Mouse (Mus musculus) left cerebral cortex, postnatal 10 days (tissue): ENCODE measurements around the gene Samd14. TPM values are rescaled to one million over a fixed set of nuclear protein-coding genes. Genes with fewer than 3 reads are reported as not detected.

Source experiments
- DNase-seq, 2 experiments: peaks; one replicate each; pipeline ENCODE4 v3.0.0; 2021 to 2022; ENCODE audit warnings: low spot score in 2 of 2, mixed read lengths in 1 of 2; ENCODE audit errors: extremely low spot score in 1 of 2
- intact Hi-C: fragments of 180-260 bp; cut with DNase I; formaldehyde crosslinking; loops from one replicate; pipeline ENCODE4 v1.15.1; 2025
- total RNA-seq, 2 experiments: library from RNA; stranded (reverse); gene quantifications; 2 replicates each; pipeline ENCODE4 v1.2.3; 2021

The Samd14 gene
- total RNA-seq, 2 experiments from 2014 or later, result 98.6 to 99.6 TPM

DNA sequence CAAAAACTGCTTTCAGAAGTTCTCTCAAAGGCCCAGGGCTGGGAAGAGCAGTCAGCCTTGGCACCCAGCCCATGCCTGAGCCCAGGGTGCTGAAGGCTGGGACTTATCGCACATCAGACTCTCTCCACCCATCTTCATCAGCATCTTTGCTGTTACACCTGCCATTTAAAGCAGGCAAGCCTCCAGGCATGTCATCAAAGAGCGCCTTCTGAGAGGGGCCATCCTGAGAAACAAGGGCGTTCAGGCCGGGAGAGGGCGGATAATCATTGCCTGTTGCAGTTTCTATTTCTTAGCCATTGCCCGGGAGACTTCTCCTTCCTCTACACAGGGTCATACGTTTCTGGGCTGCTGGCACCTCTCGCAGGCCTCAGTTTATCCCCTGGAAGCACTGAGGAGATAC, 21.8 kb upstream of the Samd14 start:
- DNase-seq, result no peak

DNA sequence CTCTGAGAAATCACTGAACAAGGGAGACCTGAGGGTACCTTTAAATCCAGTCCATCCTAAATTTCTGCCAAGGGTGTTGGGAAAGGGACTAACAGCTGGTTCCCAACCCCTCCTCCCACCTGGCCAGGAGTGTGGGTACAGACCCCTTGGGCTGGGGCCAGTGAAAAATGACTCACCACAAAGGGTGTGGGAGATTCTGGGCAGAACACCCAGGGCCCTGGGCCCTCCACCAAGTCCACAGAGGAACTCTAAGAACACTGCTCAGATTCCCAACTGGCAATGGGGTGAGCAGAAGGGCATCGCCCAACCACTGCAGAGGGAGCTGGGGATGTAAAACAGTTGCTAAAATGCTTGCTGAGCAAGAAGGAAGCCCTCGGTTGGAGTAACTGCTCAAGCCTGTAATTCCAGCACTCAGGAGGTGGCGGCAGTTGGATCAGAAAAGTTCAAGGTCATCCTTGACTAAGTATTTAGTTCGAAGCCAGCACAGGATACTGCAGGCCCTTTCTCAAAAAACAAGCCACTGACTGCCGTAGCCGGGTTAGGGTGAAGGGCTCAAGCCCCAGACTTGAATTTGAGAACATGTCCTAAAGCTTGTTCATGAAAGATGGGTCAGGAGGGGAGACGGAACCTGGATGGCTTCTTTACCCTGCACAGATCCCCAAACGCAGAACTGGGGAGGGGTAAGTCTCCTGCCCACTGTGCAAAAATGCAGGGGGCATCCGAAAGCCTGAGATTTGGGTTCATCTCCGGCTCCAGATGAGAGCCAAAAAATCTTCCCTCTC, 20.7 kb upstream of the Samd14 start:
- no peak for DNase-seq
- intact Hi-C loops, result no loop called here

More for the DNA sequence above, 21.8 kb upstream of the Samd14 start:
- intact Hi-C loops, result no loop called here

DNA sequence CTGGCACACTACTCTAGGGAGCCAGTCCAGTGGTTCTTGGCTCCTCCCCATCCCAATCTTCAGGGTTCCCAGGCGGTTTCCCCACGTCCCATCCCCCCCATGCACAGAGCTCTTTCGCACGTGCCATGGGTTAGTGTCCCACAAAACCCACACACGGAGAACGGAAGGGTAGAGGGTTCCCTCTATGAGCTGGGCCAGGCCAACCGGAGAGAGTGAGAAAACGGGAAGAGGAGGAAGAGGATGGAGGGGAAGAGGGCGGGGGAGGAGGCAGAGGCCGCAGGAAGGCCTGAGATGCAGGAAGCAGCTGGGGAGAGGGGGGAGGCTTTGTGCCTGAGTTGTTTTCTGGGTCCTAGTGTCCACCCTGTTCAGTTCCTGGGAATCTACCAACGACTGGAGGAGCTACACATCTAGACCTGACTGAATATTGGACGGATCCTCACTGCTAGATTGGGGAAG, 20.1 kb upstream of the Samd14 start:
- DNase-seq, result peak; percentile 75 to 88
- intact Hi-C loops, result no loop called here

DNA sequence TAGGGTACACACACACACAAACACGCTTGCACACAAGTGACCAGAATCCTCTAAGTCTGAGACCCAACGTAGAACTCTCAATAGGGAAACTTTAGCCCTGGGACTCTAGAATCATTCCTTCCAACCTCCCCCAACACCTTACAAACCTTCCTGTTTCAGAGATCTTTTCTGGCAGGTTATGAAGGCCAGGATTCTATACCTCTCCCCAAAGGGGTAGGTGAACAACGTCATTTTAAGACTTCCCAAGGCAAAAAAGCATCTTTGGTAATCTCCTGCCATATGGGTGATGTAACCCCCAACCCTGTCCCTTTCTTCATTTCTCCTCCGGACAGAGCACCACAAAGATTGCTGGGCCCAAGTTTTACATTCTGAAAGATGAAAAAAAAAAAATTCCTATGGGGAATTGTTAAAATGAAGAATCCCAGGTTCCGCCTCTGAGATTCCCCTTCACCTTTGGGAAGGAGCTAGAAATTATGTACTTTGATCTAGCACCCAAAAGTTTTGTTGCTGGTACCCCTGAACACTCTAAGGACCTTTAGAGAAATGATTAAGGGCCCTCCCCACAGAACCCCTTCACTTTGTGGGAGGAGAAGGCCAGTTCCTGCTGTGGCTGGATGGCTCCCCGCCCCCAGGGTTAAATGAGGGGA, 19.5 kb upstream of the Samd14 start:
- DNase-seq, result no peak
- intact Hi-C loops, result no loop called here

DNA sequence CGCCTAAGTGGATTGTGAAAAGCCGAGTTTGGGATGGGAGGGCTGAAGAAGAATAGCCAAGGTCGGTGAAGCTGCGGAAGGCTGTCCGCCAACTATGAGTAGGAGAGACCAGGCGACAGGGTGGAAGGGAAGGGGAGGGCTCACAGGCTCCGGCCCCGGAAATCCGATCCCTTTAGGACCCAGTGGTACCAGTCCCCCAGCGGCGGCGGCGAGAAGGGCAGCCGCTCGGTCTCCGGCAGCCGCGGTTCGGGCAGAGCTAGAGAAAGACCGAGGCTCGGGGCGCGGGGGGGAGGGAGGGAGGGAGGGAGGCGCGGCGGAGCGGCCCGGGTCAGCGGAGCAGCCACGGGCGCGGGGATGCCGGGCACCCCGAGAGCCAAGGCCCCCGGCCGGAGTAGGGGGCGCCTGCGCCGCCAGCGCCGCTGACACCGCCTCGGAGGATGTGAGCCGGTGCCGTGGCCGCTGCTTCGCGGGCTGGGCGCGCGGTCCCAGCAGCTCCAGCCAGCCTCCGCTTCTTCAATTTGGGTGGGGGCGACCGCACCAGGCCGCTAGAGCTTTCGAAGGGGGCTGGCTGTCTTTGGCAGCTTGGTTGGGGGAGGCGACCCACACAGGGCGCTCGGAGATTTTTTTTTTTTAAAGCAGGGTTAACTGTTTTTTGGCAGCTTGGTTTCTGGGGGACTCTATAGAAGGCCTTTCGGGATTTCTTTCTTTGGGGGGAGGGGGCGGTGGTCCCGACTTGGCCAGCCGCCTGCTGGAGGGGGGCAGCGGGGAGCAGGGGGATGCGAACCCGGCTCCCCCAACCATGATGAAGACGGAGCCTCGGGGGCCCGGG, 18.7 kb upstream of the Samd14 start, which contains the start of gene Ppp1r9b:
TSS of gene Ppp1r9b (plus strand) at position 287 of the 829 bp plus-strand sequence.
- intact Hi-C loops, result no loop called here

DNA sequence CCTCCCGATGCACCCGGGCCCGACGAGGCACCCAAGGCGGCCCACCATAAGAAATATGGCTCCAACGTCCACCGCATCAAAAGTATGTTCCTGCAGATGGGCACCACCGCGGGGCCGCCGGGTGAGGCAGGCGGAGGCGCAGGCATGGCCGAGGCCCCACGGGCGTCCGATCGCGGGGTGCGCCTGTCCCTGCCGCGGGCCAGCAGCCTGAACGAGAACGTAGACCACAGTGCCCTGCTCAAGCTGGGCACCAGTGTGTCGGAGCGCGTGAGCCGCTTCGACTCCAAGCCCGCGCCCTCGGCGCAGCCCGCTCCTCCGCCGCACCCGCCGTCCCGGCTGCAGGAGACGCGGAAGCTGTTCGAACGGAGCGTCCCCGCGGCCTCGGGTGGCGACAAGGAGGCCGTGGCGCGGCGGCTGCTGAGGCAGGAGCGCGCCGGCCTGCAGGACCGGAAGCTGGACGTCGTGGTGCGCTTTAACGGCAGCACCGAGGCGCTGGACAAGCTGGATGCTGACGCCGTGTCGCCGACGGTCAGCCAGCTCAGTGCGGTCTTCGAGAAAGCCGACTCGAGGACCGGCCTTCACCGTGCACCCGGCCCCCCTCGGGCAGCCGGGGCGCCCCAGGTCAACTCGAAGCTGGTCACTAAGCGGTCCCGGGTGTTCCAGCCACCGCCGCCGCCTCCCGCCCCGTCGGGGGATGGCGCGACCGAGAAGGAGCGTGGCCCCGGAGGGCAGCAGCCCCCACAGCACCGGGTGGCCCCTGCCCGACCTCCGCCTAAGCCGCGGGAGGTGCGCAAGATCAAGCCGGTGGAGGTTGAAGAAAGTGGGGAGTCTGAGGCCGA, 17.8 kb upstream of the Samd14 start:
- no peak for DNase-seq
- intact Hi-C loops, result no loop called here

More for the DNA sequence above, 18.7 kb upstream of the Samd14 start, which contains the start of gene Ppp1r9b:
- peak; percentile 89 to 95 for DNase-seq

DNA sequence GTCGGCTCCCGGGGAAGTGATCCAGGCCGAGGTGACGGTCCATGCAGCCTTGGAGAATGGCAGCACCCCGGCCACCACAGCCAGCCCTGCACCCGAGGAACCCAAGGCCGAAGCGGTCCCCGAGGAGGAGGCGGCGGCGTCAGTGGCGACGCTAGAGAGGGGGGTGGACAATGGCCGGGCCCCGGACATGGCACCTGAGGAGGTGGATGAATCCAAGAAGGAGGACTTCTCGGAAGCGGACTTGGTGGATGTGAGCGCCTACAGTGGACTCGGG, 17.3 kb upstream of the Samd14 start:
- intact Hi-C loops, result no loop called here
- DNase-seq, result no peak

DNA sequence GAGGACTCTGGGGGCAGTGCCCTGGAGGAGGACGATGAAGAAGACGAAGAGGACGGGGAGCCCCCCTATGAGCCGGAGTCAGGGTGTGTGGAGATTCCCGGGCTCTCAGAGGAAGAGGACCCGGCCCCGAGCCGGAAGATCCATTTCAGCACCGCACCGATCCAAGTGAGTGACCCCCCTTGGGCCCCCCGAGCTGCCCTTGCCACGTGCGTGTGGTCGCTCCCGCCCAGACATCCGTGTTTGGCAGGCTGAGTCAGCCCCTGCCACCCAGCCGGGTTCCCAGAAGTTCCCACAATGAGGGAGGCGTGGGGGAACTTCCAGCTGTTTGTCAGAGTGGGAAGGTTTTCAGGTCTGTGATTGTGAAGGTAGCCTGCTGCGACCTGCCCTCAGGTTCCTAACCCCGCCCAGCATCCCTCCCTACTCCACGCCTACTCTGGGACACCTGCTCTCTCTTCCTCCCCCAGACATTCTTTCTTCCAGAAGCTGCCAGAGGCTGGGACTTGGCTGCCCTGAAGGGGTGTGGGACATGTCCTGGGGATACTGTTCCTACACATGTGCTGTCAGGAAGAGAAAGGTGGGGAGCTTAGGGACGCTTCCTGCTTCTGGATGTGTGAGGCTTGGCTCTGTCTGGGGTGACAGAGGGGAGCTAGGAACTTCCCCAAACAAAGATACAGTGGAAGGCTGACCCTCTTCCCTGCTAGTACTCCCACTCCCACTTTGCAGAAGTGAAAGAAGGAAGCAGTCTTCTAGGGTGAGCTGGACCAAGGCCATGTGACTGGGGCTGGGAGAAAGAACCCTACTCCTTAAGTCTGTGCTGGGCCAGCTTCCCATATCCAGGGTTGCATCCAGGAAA, 16.7 kb upstream of the Samd14 start:
- intact Hi-C loops, result no loop called here

DNA sequence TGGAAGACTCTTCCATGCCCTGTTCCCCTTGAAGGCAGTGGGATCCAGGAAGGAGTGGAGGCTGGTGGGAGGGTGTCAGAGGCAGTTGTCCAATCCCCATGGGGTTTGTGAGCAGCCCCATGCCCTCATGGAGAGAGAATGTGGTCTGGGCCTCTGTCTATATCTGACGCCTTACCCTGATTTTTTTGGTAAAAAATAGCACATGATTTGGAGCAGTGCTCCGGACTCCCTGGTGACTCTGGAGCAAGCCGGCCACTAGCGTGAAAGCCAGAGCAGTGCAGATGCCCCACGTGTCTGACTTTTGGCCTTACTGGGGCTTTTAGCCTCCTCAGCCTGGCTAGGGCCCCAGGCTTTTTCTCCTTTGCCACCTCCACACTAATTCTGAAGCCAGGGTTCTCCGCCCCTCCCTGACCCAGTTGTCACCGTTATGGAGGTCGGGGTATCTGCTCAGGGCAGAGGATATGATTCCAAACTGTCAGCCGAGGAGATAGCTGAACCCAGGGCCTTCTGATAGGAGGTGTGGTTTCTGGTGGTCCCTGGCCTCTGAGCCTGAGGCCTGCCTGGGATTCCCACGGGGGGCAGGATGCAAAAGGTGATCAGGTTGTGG, 15.4 kb upstream of the Samd14 start:
- peak in 1 of 2 experiments; percentile 33 for DNase-seq
- intact Hi-C loops, result no loop called here

More for the DNA sequence above, 16.7 kb upstream of the Samd14 start:
- DNase-seq, result peak in 1 of 2 experiments; percentile 74

DNA sequence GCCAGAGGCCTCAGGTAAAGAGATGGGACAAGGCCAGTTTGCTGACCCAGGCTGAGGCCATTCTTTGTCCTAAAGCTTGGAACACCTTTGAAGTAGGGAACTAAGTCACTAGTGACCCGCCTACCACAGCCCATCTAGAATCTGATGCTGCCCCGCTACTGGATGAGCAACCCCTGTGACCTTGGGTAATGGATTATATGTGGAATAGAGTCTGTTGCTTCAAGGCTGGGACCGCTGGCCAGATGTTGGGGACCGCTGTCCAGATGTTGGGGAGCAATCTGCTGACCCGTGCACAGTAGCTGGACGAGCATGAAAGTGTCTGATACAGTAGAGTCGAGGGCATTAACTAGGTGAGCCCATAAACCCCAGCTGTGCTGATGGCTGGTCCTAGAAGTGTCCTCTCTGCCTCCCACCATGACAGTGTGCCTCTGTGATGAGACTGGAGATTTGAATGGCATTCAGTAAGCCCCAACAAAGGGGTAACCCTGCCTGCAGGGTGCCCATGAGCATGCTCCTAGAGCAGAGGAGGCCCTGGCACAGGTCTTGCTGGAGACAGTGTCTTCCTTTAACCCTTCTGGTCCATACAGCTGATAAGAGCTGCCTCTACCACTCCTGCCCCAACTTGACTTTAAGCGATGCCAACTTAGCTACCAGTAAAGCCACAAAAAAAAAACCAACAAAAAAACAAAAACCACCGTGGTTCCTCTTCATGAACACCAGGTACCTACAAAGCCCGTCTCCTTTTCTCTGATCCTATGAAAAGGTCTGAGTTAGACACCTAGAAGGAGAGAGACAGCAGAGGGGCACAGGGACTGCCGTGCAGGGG, 14.5 kb upstream of the Samd14 start:
- no peak for DNase-seq
- intact Hi-C loops, result no loop called here

DNA sequence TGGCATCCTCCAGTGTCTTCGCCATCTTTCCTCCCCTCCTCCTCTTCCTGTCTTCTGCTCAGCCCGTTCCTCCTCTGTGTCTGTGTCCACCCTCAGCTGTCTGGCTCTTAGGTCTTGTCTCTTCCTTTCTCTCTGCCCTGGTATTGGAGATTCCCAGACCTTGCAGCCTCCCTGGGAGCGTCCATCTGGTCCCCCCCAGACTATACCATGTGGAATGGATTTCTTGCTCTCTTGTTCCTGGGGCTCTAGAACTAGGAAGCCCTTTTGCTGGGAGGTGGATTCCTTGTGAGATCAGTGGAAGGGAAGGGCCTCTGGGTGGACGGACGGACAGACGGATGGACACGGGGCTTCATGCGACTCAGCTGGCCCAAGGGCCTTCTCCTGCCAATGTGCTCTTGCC, 13.6 kb upstream of the Samd14 start:
- intact Hi-C loops, result no loop called here
- DNase-seq, result no peak

DNA sequence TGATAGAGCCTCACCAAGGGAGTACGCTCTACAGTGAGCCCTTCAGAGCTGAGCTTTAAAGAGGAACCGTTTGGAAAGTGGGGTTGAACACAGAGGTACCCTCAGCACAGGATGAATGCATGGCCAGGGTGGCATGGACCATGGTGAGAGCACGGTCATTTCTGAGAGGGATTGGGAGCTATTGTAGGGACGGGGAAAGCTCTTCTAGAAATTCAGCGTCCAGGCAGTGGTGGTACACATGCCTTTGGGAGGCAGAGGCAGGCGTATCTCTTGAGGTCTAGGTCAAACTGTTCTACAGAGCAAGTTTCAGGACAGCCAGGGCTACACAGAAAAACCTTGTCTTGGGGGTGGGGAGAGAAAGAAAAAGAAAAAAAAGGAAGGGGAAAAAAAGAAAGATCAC, 12.7 kb upstream of the Samd14 start:
- intact Hi-C loops, result no loop called here
- no peak for DNase-seq

DNA sequence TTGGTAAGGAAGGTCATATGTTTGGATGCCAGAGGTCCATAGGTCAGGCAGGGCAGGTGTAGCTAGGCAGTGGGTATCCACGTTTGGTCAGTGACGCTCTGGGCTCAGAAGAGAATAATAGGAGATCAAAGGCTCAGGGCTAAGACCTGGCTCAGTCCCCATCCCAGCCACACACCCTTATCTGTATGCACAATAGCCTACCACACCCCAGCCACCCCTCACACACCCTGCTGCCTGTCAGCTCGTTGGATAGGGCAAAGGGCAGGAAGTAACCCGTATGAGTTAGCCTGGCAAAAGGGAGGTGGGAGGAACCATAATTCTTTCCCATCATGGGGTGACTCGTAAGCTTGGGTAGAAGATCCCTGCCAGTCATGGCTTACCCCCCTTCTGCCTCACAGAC, 12.1 kb upstream of the Samd14 start:
- no peak for DNase-seq
- intact Hi-C loops, result no loop called here

DNA sequence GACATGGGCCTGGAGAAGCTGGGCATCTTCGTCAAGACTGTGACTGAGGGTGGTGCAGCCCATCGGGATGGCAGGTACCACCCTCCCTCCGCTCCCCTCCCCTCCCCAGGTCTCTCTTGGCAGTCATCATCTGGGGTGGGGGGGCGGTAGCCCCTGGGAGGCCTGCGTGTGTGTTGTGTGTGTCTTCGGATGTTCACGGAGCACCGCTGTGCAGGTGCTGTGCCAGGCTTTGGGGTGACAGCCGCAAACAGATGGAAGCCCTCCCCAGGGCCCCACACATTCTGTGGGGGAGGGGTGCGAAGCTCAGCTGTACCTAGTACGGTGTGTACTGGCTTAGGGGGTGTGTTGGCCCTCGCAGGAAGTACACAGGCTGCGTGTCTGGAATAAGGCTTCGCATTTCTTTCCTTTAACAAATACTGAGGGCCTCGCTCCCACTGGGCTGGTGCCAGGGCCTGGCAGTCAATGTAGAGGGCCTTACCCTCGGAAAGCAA, 11.6 kb upstream of the Samd14 start:
- peak in 1 of 2 experiments; percentile 49 for DNase-seq
- intact Hi-C loops, result no loop called here

DNA sequence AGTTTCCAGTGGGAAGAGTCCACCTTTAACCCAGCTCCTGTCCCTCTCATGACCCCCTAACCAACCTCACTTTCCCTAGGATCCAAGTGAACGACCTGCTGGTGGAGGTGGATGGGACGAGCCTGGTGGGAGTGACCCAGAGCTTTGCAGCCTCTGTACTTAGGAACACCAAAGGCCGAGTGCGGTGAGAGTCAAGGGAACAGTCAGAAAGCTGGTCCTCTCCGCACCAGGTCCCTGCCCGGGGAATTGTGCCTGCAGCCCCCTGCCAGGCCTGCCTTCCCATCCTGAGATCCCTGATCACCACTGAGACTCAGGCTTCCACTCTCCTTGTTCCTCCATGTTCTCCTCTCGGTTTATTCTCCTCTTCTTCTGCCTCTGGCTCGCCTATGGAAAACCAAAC, 9.6 kb upstream of the Samd14 start:
- intact Hi-C loops, result loop anchor here (2.0 kb wide), 1 partner anchor 21 kb away; no protein-coding TSS in a partner anchor
- DNase-seq, result no peak

DNA sequence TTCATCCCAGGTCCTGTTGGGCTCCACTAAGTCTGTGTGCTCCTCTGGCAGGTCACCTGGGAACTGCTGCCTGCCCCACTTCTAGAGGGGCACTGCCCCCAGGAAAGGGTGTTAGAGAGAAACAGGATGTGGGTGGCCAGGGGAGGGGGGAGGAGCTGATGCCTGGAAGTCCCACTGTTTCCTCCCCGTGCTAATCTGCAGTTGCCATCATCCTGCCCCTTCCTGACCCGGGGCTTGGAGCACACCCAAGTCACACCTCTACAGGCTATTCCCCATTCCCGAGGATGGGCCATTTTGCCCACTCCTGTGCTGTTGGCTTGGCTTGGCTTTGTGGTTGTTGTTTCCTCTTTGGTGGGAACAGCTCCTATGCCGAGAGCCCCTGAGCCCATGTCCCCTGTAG, 9.1 kb upstream of the Samd14 start:
- peak in 1 of 2 experiments; percentile 64 for DNase-seq
- intact Hi-C loops, result loop anchor here (2.0 kb wide), 1 partner anchor 22 kb away; no protein-coding TSS in a partner anchor
